Mouse (Mus musculus): ENCODE data around the gene Gm10058. TPM values are rescaled to one million over a fixed set of nuclear protein-coding genes. Genes with fewer than 3 reads are reported as not detected.
"Not testable (repeated sequence)": the region's sequence is repeated elsewhere in the genome, so short reads cannot be mapped to it uniquely, and the experiment has no call there.

Gm10058 gene
- not detected in 2 replicates for polyA plus RNA-seq (2014; fragmentation: Nextera tagmentation; extraction: Ambion mirVana)

- H3K27me3 ChIP-seq (ENCODE audit: control insufficient read depth, insufficient read depth, low read length), result not testable (repeated sequence)
Observed at GRCm38 (mm10) chrX:27946785-27947184, at the start of gene Gm10058. Gene Gm10058 (minus strand): TSS chrX:27946885.

More at GRCm38 (mm10) chrX:27946785-27947184, at the start of gene Gm10058:
- H3K9me3 ChIP-seq (ENCODE audit: control insufficient read depth, low read length); H3K27ac ChIP-seq (replicated peaks; ENCODE audit: low read depth, low read length); H3K36me3 ChIP-seq (ENCODE audit: control insufficient read depth, insufficient read depth, low read length); H3K9ac ChIP-seq (ENCODE audit: low read length); DNase-seq (ENCODE audit: low spot score); H3K4me2 ChIP-seq (ENCODE audit: low read depth, severe bottlenecking); ATAC-seq (ENCODE audit: insufficient number of reproducible peaks, low FRiP score, low TSS enrichment, low read depth); H3K4me3 ChIP-seq (ENCODE audit: low read depth, low read length); H3K4me1 ChIP-seq (ENCODE audit: control insufficient read depth, insufficient read depth, low read length): not testable (repeated sequence)
- WGBS, result no CpG with 5 or more reads among the region's 5 CpGs

Measured in limb, embryonic 11.5 days (tissue).